In genomic region chr17:7620166-7620565, GRCm38 (mm10) we compare ENCODE assay signal across 20 mouse cellular contexts.
"Had no signal": no experiment of that assay in that cellular context is flagged by ENCODE, and none has a peak within 500 bp of the region (broad histone marks: within the 10 kb centered on the region; RNA-seq: fewer than 3 reads in every experiment).

No protein-coding gene starts in this region.

- H3K4me3 ChIP-seq: kidney, embryonic 15.5 days; limb, embryonic 10.5 days; limb, embryonic 13.5 days; liver, embryonic 12.5 days; liver, embryonic 15.5 days; lung, embryonic 15.5 days; midbrain, embryonic 12.5 days; stomach, embryonic 15.5 days had no signal

- H3K4me2 ChIP-seq: kidney, embryonic 15.5 days; limb, embryonic 13.5 days; liver, embryonic 12.5 days; liver, embryonic 15.5 days; lung, embryonic 15.5 days; midbrain, embryonic 12.5 days; stomach, embryonic 15.5 days had no signal

- H3K36me3 ChIP-seq: kidney, embryonic 15.5 days; limb, embryonic 10.5 days; limb, embryonic 13.5 days; liver, embryonic 12.5 days; liver, embryonic 15.5 days; lung, embryonic 15.5 days; midbrain, embryonic 12.5 days; stomach, embryonic 15.5 days had no signal

- ATAC-seq: liver, embryonic 12.5 days; midbrain, embryonic 16.5 days had no signal

- H3K27me3 ChIP-seq: kidney, embryonic 15.5 days; limb, embryonic 13.5 days; liver, embryonic 12.5 days; liver, embryonic 15.5 days; lung, embryonic 15.5 days; midbrain, embryonic 12.5 days; stomach, embryonic 15.5 days had no signal

- DNase-seq: kidney, adult 11 months; kidney, adult 8-10 months; kidney, postnatal 10 days; kidney, postnatal 36 days; liver; lung, adult 18-20 months; lung, postnatal 14 days; lung, postnatal 4 days; right cerebral cortex, postnatal 25 days; spleen, adult 18-20 months; thymus, postnatal 25 days had no signal

- H3K9ac ChIP-seq: kidney, embryonic 15.5 days; limb, embryonic 13.5 days; liver, embryonic 12.5 days; liver, embryonic 15.5 days; lung, embryonic 15.5 days; midbrain, embryonic 12.5 days; stomach, embryonic 15.5 days had no signal

- H3K9me3 ChIP-seq: kidney, embryonic 15.5 days; limb, embryonic 10.5 days; limb, embryonic 13.5 days; liver, embryonic 12.5 days; liver, embryonic 15.5 days; lung, embryonic 15.5 days; midbrain, embryonic 12.5 days; stomach, embryonic 15.5 days had no signal

- H3K4me1 ChIP-seq: kidney, embryonic 15.5 days; limb, embryonic 10.5 days; limb, embryonic 13.5 days; liver, embryonic 12.5 days; liver, embryonic 15.5 days; lung, embryonic 15.5 days; midbrain, embryonic 12.5 days; stomach, embryonic 15.5 days had no signal

- H3K27ac ChIP-seq: kidney, embryonic 15.5 days; limb, embryonic 10.5 days; limb, embryonic 13.5 days; liver, embryonic 12.5 days; liver, embryonic 15.5 days; lung, embryonic 15.5 days; midbrain, embryonic 12.5 days; stomach, embryonic 15.5 days had no signal
